Mouse (Mus musculus): ENCODE results near the gene Myoz1. TPM values are rescaled to one million over a fixed set of nuclear protein-coding genes. Genes with fewer than 3 reads are reported as not detected.
A peak's percentile ranks its signal among the peaks of the same experiment; 100 is the strongest.

The Myoz1 gene
- total and polyA plus RNA-seq, 3 experiments: 0.15 TPM; not detected in 1

- peaks cover 25 to 40% of the 10 kb centered on the region in 2 experiments for H3K36me3 ChIP-seq (ENCODE audit: control insufficient read depth in 1 of 2, insufficient read depth in 2 of 2, low read length in 2 of 2)
- H3K4me1 ChIP-seq (ENCODE audit: control insufficient read depth in 1 of 2, insufficient read depth in 2 of 2, low read length in 2 of 2): peaks cover 10 to 14% of the 10 kb centered on the region in 2 experiments
- no peak for DNase-seq (ENCODE audit: low read depth, low spot score)
- peaks cover 1% of the 10 kb centered on the region; the same call in 1 of the 2 replicates for H3K79me2 ChIP-seq (ENCODE audit: control insufficient read depth, insufficient read depth, low read length, poor library complexity)
- TF ChIP-seq HCFC1 (IDR thresholded peaks at IDR 0.05; ENCODE audit: low read depth, low read length) (no peak), MAFK (IDR thresholded peaks at IDR 0.05; ENCODE audit: borderline replicate concordance, low read depth, low read length) (peak; percentile 72)
- H3K9me3 ChIP-seq (replicated peaks; ENCODE audit: insufficient read depth, low read length): no peaks in the 10 kb centered on the region
- peak overlapping the region; percentile 32 for H3K27ac ChIP-seq (ENCODE audit: control insufficient read depth, low read depth, low read length)
- no peaks in the 10 kb centered on the region for H3K27me3 ChIP-seq (ENCODE audit: control insufficient read depth in 1 of 2, insufficient read depth in 2 of 2, low read length in 2 of 2)
- H3K4me3 ChIP-seq (ENCODE audit: control insufficient read depth in 1 of 2, insufficient read depth in 1 of 2, low read depth in 2 of 2, low read length in 2 of 2): no peak overlapping the region
- no peak overlapping the region for H3K9ac ChIP-seq (ENCODE audit: control insufficient read depth, low read depth, low read length, poor library complexity, severe bottlenecking)
Measured at GRCm38 (mm10) chr14:20681742-20682141, 25.4 kb upstream of the Myoz1 start.

DNA sequence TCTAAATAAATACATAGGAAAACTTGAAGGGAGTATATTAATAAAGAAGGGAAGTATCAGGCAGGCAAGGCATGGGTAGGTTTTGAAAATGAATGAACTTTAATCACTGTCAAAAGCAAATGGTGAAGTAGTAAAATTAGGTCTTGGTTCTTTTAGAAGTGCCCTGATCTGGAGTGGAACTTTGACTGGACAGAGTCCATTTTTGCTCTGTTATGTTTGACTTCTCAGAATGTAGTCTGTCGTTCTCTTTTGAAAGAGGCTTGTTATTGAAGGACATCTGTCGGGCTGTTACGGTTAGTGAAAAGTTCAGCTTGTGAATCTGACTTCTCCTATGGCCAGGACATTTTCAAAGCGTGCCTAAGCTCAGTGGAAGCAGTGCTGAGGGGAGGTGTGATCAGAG is 21.6 kb upstream of the Myoz1 start:
- no peak for TF ChIP-seq ZKSCAN1 (IDR thresholded peaks at IDR 0.05; ENCODE audit: low read depth, low read length)
- no peak for TF ChIP-seq MEF2A (IDR thresholded peaks at IDR 0.05; ENCODE audit: extremely low read depth, insufficient replicate concordance, low read depth, low read length, poor library complexity, severe bottlenecking)
- TF ChIP-seq USF2 (IDR thresholded peaks at IDR 0.05; ENCODE audit: borderline replicate concordance in 1 of 2, insufficient read depth in 1 of 2, low read depth in 1 of 2, low read length in 2 of 2): no peak
- no peak for TF ChIP-seq NELFE (IDR thresholded peaks at IDR 0.05; ENCODE audit: low read depth, low read length)
- TF ChIP-seq CHD1 (IDR thresholded peaks at IDR 0.05; ENCODE audit: low read depth, low read length): no peak
- no peak for TF ChIP-seq NRF1 (IDR thresholded peaks at IDR 0.05; ENCODE audit: insufficient read depth, low read depth, low read length, poor library complexity, severe bottlenecking)
- no peak for TF ChIP-seq MXI1 (IDR thresholded peaks at IDR 0.05; ENCODE audit: low read depth, low read length)
- no peak for TF ChIP-seq GATA1 (IDR thresholded peaks at IDR 0.05; ENCODE audit: low read depth, low read length)
- TF ChIP-seq MYB (IDR thresholded peaks at IDR 0.05; ENCODE audit: low read depth, low read length): no peak
- TF ChIP-seq EP300 (IDR thresholded peaks at IDR 0.05; ENCODE audit: low read depth in 1 of 2, low read length in 2 of 2): no peak
- TF ChIP-seq HCFC1 (IDR thresholded peaks at IDR 0.05; ENCODE audit: low read depth, low read length): no peak
- TF ChIP-seq KAT2A (conservative IDR thresholded peaks at IDR 0.05; ENCODE audit: low read depth, low read length): no peak
- no peak for TF ChIP-seq TBP (IDR thresholded peaks at IDR 0.05; ENCODE audit: low read depth, low read length)
- no peak for TF ChIP-seq UBTF (IDR thresholded peaks at IDR 0.05; ENCODE audit: borderline replicate concordance, insufficient read depth, low read depth, low read length)
- TF ChIP-seq SIN3A (IDR thresholded peaks at IDR 0.05; ENCODE audit: low read length): no peak
- Histone ChIP-seq H3K4me3 (ENCODE audit: control insufficient read depth in 1 of 2, insufficient read depth in 1 of 2, low read depth in 2 of 2, low read length in 2 of 2) (no peak overlapping the region), H3K36me3 (ENCODE audit: control insufficient read depth in 1 of 2, insufficient read depth in 2 of 2, low read length in 2 of 2) (peaks cover 34 to 44% of the 10 kb centered on the region in 2 experiments), H3K27ac (ENCODE audit: control insufficient read depth, low read depth, low read length) (no peak overlapping the region), H3K27me3 (ENCODE audit: control insufficient read depth in 1 of 2, insufficient read depth in 2 of 2, low read length in 2 of 2) (no peaks in the 10 kb centered on the region), H3K9me3 (replicated peaks; ENCODE audit: insufficient read depth, low read length) (no peaks in the 10 kb centered on the region), H3K79me2 (ENCODE audit: control insufficient read depth, insufficient read depth, low read length, poor library complexity) (peaks cover 17% of the 10 kb centered on the region), H3K9ac (ENCODE audit: control insufficient read depth, low read depth, low read length, poor library complexity, severe bottlenecking) (no peak overlapping the region), H3K4me1 (ENCODE audit: control insufficient read depth in 1 of 2, insufficient read depth in 2 of 2, low read length in 2 of 2) (peaks cover 18 to 23% of the 10 kb centered on the region in 2 experiments)
- no peak for DNase-seq (ENCODE audit: low read depth, low spot score)
